Comparison of ENCODE assay signal across 7 mouse cellular contexts in genomic region chr11:9048703-9049060, GRCm38 (mm10). TPM values are rescaled to one million over a fixed set of nuclear protein-coding genes. Genes with fewer than 3 reads are reported as not detected.
DNase-seq lines count a peak whose midpoint lies in the region; ATAC-seq and TF ChIP-seq lines count a peak whose summit lies in the region.

TSS of gene Sun3 (minus strand) at chr11:9048991.

- peak within 1 kb of the TSS; percentile 97 for H3K4me2 ChIP-seq in lung, embryonic 14.5 days
- H3K4me2 ChIP-seq in liver, embryonic 15.5 days, result peak within 1 kb of the TSS; percentile 79
- peak within 1 kb of the TSS; percentile 88 for H3K4me2 ChIP-seq in stomach, postnatal 0 days (replicated peaks; ENCODE audit: low read depth)

- H3K4me1 ChIP-seq in lung, embryonic 14.5 days (ENCODE audit: insufficient read depth), result no peaks in the 10 kb centered on the region
- peaks cover 3% of the 10 kb centered on the region for H3K4me1 ChIP-seq in cortical plate, adult 2 months (ENCODE audit: control insufficient read depth, insufficient read depth, low read length)
- H3K4me1 ChIP-seq in liver, embryonic 15.5 days (replicated peaks), result peaks cover 10% of the 10 kb centered on the region
- 0 out of 2 replicates have a peak, but pooled peaks cover 3% of the 10 kb centered on the region for H3K4me1 ChIP-seq in stomach, postnatal 0 days (replicated peaks; ENCODE audit: control insufficient read depth, insufficient read depth)

- peaks cover 7% of the 10 kb centered on the region; the same call in 1 of the 2 replicates for H3K27me3 ChIP-seq in lung, embryonic 14.5 days (ENCODE audit: insufficient read depth, low read length)
- peaks cover 20% of the 10 kb centered on the region for H3K27me3 ChIP-seq in liver, embryonic 15.5 days
- H3K27me3 ChIP-seq in stomach, postnatal 0 days (ENCODE audit: control insufficient read depth, insufficient read depth, low read length), result no peaks in the 10 kb centered on the region

- peak within 1 kb of the TSS; percentile 48 for H3K4me3 ChIP-seq in lung, embryonic 14.5 days (ENCODE audit: low read depth, low read length)
- H3K4me3 ChIP-seq in cortical plate, adult 2 months (ENCODE audit: insufficient read depth, low read length), result peak within 1 kb of the TSS; percentile 47
- H3K4me3 ChIP-seq in liver, embryonic 15.5 days (replicated peaks), result peak within 1 kb of the TSS; percentile 51
- H3K4me3 ChIP-seq in stomach, postnatal 0 days (ENCODE audit: low read depth, low read length), result peak within 1 kb of the TSS; percentile 46

- no peaks in the 10 kb centered on the region for H3K9me3 ChIP-seq in lung, embryonic 14.5 days (ENCODE audit: low read depth, low read length)
- H3K9me3 ChIP-seq in liver, embryonic 15.5 days (replicated peaks), result no peaks in the 10 kb centered on the region
- no peaks in the 10 kb centered on the region for H3K9me3 ChIP-seq in stomach, postnatal 0 days (ENCODE audit: control insufficient read depth, low read length)

- WGBS in lung, embryonic 14.5 days, result under 1% methylated on average over 18 of the region's 18 CpGs
- under 1% methylated on average over 18 of the region's 18 CpGs for WGBS in liver, embryonic 15.5 days (ENCODE audit: insufficient replicate concordance)
- WGBS in stomach, postnatal 0 days, result 1% methylated on average over 18 of the region's 18 CpGs

- no peak for TF ChIP-seq CTCF in lung, embryonic 14.5 days (IDR thresholded peaks at IDR 0.05; ENCODE audit: low read depth)
- no peak for TF ChIP-seq CTCF in cortical plate, adult 2 months (IDR thresholded peaks at IDR 0.05; ENCODE audit: extremely low read depth, insufficient read depth, low read length)
- no peak for TF ChIP-seq CTCF in stomach, postnatal 0 days (IDR thresholded peaks at IDR 0.05; ENCODE audit: low read depth)

- DNase-seq in lung, embryonic 14.5 days, result no peak
- DNase-seq in lung, postnatal 36 days, result no peak
- peak; percentile 79 for DNase-seq in stomach, postnatal 0 days (ENCODE audit: low spot score)
- no peak for DNase-seq in frontal cortex, adult 2 months (ENCODE audit: extremely low spot score in 1 of 2, low spot score in 1 of 2)

- TF ChIP-seq POLR2A in cortical plate, adult 2 months (IDR thresholded peaks at IDR 0.05; ENCODE audit: extremely low read depth, insufficient read depth, low read length), result no peak

- H3K27ac ChIP-seq in lung, embryonic 14.5 days (ENCODE audit: low read depth), result no peak within 1 kb of the TSS
- H3K27ac ChIP-seq in cortical plate, adult 2 months (ENCODE audit: insufficient read depth, low read length), result no peak within 1 kb of the TSS
- no peak within 1 kb of the TSS for H3K27ac ChIP-seq in liver, embryonic 15.5 days (replicated peaks)
- 0 out of 2 replicates have a peak within 1 kb of the TSS, but pooled peaks have one; percentile 24 for H3K27ac ChIP-seq in stomach, postnatal 0 days (replicated peaks)

- TF ChIP-seq EP300 in stomach, postnatal 0 days (optimal IDR thresholded peaks at IDR 0.05), result no peak

- ATAC-seq in lung, embryonic 14.5 days (ENCODE audit: insufficient read depth), result no peak; the same call in 1 of the 2 replicates
- ATAC-seq in granulocyte monocyte progenitor cell, adult 5-6 weeks (replicated peaks; ENCODE audit: poor library complexity, severe bottlenecking), result peak; percentile 41
- ATAC-seq in liver, embryonic 15.5 days (ENCODE audit: insufficient read depth), result peak; percentile 53
- peak; percentile 86 for ATAC-seq in stomach, postnatal 0 days (ENCODE audit: low FRiP score, low TSS enrichment)

- H3K9ac ChIP-seq in lung, embryonic 14.5 days, result peak within 1 kb of the TSS; percentile 41
- no peak within 1 kb of the TSS for H3K9ac ChIP-seq in liver, embryonic 15.5 days
- H3K9ac ChIP-seq in stomach, postnatal 0 days (ENCODE audit: low read length), result peak within 1 kb of the TSS; percentile 56

- H3K36me3 ChIP-seq in lung, embryonic 14.5 days (ENCODE audit: insufficient read depth), result no peaks in the 10 kb centered on the region
- H3K36me3 ChIP-seq in liver, embryonic 15.5 days (replicated peaks), result no peaks in the 10 kb centered on the region
- H3K36me3 ChIP-seq in stomach, postnatal 0 days (ENCODE audit: control insufficient read depth, insufficient read depth, low read length), result no peaks in the 10 kb centered on the region

RNA-seq across cellular contexts. Expression of gene Sun3, which starts in this region (rescaled TPM):
- not detected in 2 replicates for polyA plus RNA-seq in lung, embryonic 14.5 days (2014; fragmentation: Nextera tagmentation; extraction: Ambion mirVana)
- polyA plus RNA-seq in cortical plate, adult 2 months (2012; rRNA removed), result 0.08 TPM in 1 of 2 replicates, not detected in the other
- total RNA-seq in granulocyte monocyte progenitor cell, adult 5-6 weeks (2014; fragmentation: Nextera tagmentation), result not detected in 2 replicates
- total RNA-seq in granulocyte monocyte progenitor cell, adult 5-6 weeks (2017), result not detected in 2 replicates
- polyA plus RNA-seq in liver, embryonic 15.5 days (2015; fragmentation: Nextera tagmentation; extraction: Ambion mirVana), result not detected in 2 replicates
- 2.4 and 2.6 TPM in 2 replicates for polyA plus RNA-seq in stomach, postnatal 0 days (2015; fragmentation: Nextera tagmentation; extraction: Ambion mirVana)
- polyA plus RNA-seq in frontal cortex, adult 2 months (2012; rRNA removed), result 0.12 and 0.15 TPM in 2 replicates

Comparison
In these comparisons a context has a peak if more than half of its experiments do, and no peak if none do; other contexts are left out.
1. Peak in ATAC-seq in granulocyte monocyte progenitor cell, adult 5-6 weeks; RNA of the gene not detected or under 1 TPM.
2. Peak in ATAC-seq, H3K4me3 ChIP-seq and H3K4me2 ChIP-seq in liver, embryonic 15.5 days; RNA of the gene not detected or under 1 TPM.